Mouse (Mus musculus) liver, embryonic 14 days (tissue): ENCODE results near the gene Rab12. TPM values are rescaled to one million over a fixed set of nuclear protein-coding genes. Genes with fewer than 3 reads are reported as not detected.

Experiments
- polyA plus RNA-seq: library from polyadenylated mRNA; depleted of rRNA; stranded (reverse); fragments of >200 nt; gene quantifications from 2 replicates; pipeline ENCODE4 v1.2.3, GENCODE M21; 2012; rRNA removed

The Rab12 gene
- 9.0 and 9.7 TPM in 2 replicates for polyA plus RNA-seq

DNA sequence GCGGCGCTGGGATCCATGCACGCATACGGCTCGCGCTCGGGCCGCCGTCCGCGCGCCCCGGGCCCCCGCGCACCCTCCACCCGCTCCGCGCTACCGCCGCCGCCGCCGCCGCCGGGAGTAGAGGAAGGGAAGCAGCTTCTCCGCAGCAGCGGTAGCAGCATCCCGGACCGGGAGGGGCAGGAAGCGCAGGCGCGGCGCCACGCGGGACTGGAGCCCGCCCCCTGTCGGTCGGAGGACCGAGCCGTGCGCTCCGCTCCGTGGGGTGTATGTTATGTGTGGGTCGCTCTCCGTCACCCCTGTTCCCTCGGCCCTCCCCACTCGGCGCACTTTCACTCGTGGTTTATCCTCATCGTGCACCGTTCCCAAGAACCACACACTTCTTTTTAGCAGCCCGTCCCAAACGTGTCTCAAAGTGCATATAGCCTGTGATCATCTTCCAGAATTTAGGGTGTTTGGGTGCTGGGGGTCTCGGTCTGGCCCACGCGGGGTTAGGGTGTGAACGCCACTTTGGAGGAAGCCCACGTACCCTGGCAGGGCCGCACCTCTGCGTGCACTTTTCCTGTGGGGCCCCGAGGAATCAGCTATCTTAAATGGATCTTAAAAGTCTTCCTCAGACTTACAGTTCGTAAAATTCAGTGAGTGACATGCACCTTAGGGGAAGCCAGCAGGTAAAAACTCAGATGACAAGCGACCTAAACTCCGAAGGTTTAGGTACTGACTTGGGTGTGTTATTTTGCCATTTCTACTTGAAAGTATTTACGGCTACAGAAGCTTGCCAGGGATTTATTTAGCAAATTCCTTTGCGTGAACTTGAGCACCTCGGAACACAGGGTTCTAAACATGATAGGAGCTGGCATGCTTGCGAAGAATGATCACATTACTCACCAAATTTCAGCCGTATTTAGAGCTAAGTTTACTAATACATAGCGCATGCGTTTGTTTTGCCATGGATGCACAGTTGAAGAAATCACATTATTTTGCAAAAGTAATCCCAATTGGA lies at the start of gene Rab12:
Gene Rab12, minus strand, starts transcription at position 176 of the 1,000 bp plus-strand sequence.

GRCm38 (mm10) chr17:66449460-66450341 lies 69.8 kb downstream of the Rab12 start, which contains the start of gene Mtcl1:
TSS of gene Mtcl1 (minus strand) at chr17:66449750.

Other genes with a start within 250 kb of the Rab12 start
- gene Mtcl1, start 70.0 kb downstream of the Rab12 start, polyA plus RNA-seq, result 0.05 and 0.12 TPM in 2 replicates
- gene Themis3, start 74.9 kb upstream of the Rab12 start, polyA plus RNA-seq, result not detected in 2 replicates